Mouse (Mus musculus) cerebellum, postnatal 25 days (tissue): ENCODE data around the gene Olfr1045.
"Not testable (repeated sequence)": the region's sequence is repeated elsewhere in the genome, so short reads cannot be mapped to it uniquely, and the experiment has no call there.

Experiments
- DNase-seq, 2 experiments: peaks; one replicate each; pipeline ENCODE4 v3.0.0; 2021; ENCODE audit warnings: mixed read lengths in 2 of 2

Gene Olfr1045

GRCm38 (mm10) chr2:86202909-86203308, at the start of gene Olfr1045:
Gene Olfr1045 (minus strand): TSS chr2:86203009.
- DNase-seq, result no peak

- no peak for DNase-seq
Measured at GRCm38 (mm10) chr2:86240189-86240588, 37.4 kb upstream of the Olfr1045 start, which contains the start of gene Olfr1048. Gene Olfr1048 (minus strand): TSS chr2:86240289.

GRCm38 (mm10) chr2:86231301-86231700, 28.5 kb upstream of the Olfr1045 start, which contains the start of gene Olfr1047:
Gene Olfr1047 (minus strand): TSS chr2:86231401.
- no peak for DNase-seq

- no peak for DNase-seq
Measured at GRCm38 (mm10) chr2:86219214-86219613, 16.4 kb upstream of the Olfr1045 start, which contains the start of gene Olfr1046. Gene Olfr1046 (minus strand): TSS chr2:86219314.

GRCm38 (mm10) chr2:86195863-86196262, 6.9 kb downstream of the Olfr1045 start:
- DNase-seq, result no peak

GRCm38 (mm10) chr2:86185583-86185982, 17.2 kb downstream of the Olfr1045 start, which contains the start of gene Olfr52:
Gene Olfr52 (minus strand): TSS chr2:86185683.
- no peak for DNase-seq

- no peak for DNase-seq
Measured at GRCm38 (mm10) chr2:86179950-86180349, 22.9 kb downstream of the Olfr1045 start.

GRCm38 (mm10) chr2:86177720-86178119, 25.1 kb downstream of the Olfr1045 start, which contains the start of gene Olfr1044:
Gene Olfr1044 (minus strand): TSS chr2:86177820.
- DNase-seq, result no peak

GRCm38 (mm10) chr2:86175422-86175821, 27.4 kb downstream of the Olfr1045 start:
- not testable (repeated sequence) for DNase-seq

- no peak for DNase-seq
Measured at GRCm38 (mm10) chr2:86167422-86167821, 35.4 kb downstream of the Olfr1045 start, which contains the start of gene Olfr1043. Gene Olfr1043 (minus strand): TSS chr2:86167522.

- DNase-seq, result no peak
Measured at GRCm38 (mm10) chr2:86161738-86162137, 41.1 kb downstream of the Olfr1045 start, which contains the start of gene Olfr1042. Gene Olfr1042 (minus strand): TSS chr2:86161838.

- DNase-seq, result no peak
Measured at GRCm38 (mm10) chr2:86146632-86147031, 56.2 kb downstream of the Olfr1045 start, which contains the start of gene Olfr1040. Gene Olfr1040 (minus strand): TSS chr2:86146732.
